Mouse (Mus musculus) midbrain, embryonic 11.5 days (tissue): ENCODE measurements around the gene Tmc7. TPM values are rescaled to one million over a fixed set of nuclear protein-coding genes. Genes with fewer than 3 reads are reported as not detected.

ENCODE experiments used
- ATAC-seq: fragments of 200-750 bp; cut with Nextera tagmentation; 2 replicates; pipeline ENCODE4 v1.8.0; 2017; ENCODE audit warnings: moderate TSS enrichment, moderate library complexity; ENCODE audit not compliant: low FRiP score
- DNase-seq: peaks from one replicate; pipeline ENCODE4 v3.0.0; 2015; ENCODE audit warnings: low spot score; ENCODE audit errors: missing footprints
- H3K27ac ChIP-seq: fragments of 300-500 bp; sonication (generic); 2 replicates; pipeline ENCODE4 v1.5.1; 2014; ENCODE audit warnings: low read depth, low read length
- H3K27me3 ChIP-seq: fragments of 300-500 bp; sonication (generic); 2 replicates; pipeline ENCODE4 v1.6.1; 2014; ENCODE audit warnings: mild to moderate bottlenecking, low read length, moderate library complexity, mixed read lengths; ENCODE audit not compliant: control insufficient read depth, insufficient read depth
- H3K36me3 ChIP-seq: fragments of 300-500 bp; sonication (generic); 2 replicates; pipeline ENCODE4 v1.6.1; 2014; ENCODE audit warnings: mild to moderate bottlenecking, low read length, moderate library complexity, mixed read lengths; ENCODE audit not compliant: control insufficient read depth, insufficient read depth
- H3K4me1 ChIP-seq: fragments of 300-500 bp; sonication (generic); 2 replicates; pipeline ENCODE4 v1.6.1; 2014; ENCODE audit warnings: low read length; ENCODE audit not compliant: control insufficient read depth, insufficient read depth
- H3K4me2 ChIP-seq: fragments of 300-500 bp; sonication (generic); 2 replicates; pipeline ENCODE4 v1.6.1; 2014; ENCODE audit warnings: mild to moderate bottlenecking, moderate library complexity
- H3K4me3 ChIP-seq: fragments of 300-500 bp; sonication (generic); 2 replicates; pipeline ENCODE4 v1.5.1; 2014; ENCODE audit warnings: low read depth, low read length
- H3K9ac ChIP-seq: fragments of 300-500 bp; sonication (generic); 2 replicates; pipeline ENCODE4 v1.6.1; 2014; ENCODE audit warnings: low read length
- H3K9me3 ChIP-seq: fragments of 300-500 bp; sonication (generic); 2 replicates; pipeline ENCODE4 v1.6.1; 2016; ENCODE audit warnings: low read length; ENCODE audit not compliant: control insufficient read depth
- WGBS: fragments of 180-500 bp; shearing (Covaris S2); extraction: QIAGEN DNeasy Blood & Tissue Kit; methylation state at CpG from one replicate; pipeline ENCODE4 v1.1.7; 2014; 5-methylcytosine and 5-hydroxymethylcytosine counted together
- polyA plus RNA-seq: library from polyadenylated mRNA; unstranded; fragments of >200 nt; fragmentation: Nextera tagmentation; extraction: Ambion mirVana; gene quantifications from 2 replicates; pipeline ENCODE4 v1.2.1, GENCODE M21; 2014

Tmc7 gene
- polyA plus RNA-seq, 1 experiment from 2014 or later = 9.8 TPM

DNA sequence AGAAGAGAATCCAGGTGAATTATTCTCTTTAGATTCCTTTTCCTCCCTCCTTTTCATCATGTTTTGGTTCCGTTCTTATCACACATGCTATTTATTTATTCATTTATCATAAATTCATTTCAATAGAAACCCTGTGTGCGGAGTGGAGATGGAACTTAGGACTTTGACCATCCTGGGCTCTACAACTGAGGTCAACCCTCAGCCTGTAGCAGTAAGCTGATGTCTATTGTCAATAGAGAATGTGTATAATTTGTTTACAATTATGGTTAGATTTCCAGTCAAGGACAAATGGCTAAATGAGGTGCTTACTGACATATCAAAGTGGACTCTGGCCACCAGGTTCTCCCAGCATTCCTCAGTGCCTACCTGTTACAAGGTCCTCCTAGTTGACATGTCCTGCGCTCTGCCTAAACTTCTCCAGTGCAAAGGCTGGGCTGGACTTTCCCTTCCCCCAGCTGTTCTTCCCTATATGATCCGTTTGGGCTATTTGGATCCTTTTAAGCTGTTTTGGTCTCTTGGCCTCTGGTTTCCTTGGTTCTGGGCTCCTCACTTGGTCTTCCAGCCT lies 26.7 kb upstream of the Tmc7 start:
- ATAC-seq = no peak
- H3K27ac ChIP-seq = no peak overlapping the region
- no peaks in the 10 kb centered on the region for H3K27me3 ChIP-seq
- no peak for DNase-seq
- no peak overlapping the region for H3K9ac ChIP-seq
- no peak overlapping the region for H3K4me2 ChIP-seq
- H3K4me3 ChIP-seq = no peak overlapping the region
- H3K9me3 ChIP-seq = no peaks in the 10 kb centered on the region
- no peaks in the 10 kb centered on the region for H3K36me3 ChIP-seq
- H3K4me1 ChIP-seq = no peaks in the 10 kb centered on the region
- 94% methylated on average over 4 of the region's 4 CpGs for WGBS

DNA sequence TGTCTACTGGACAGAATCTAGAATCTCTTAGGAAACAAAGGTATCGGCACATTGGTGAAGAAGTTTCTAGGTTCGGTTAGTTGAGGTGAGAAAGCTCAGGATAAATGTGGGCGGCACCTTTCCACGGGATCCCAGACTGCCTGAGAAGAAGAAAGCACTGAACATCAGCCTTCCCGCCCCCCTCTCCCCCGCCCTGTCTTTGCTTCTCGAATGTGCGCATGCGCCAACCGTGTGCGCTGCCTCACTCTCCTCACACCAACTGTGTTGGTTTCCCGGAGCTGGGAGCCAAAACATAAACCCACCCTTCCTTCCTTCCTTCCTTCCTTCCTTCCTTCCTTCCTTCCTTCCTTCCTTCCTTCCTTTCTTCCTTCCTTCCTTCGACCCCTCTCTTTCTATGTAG lies 26.2 kb upstream of the Tmc7 start:
- H3K27me3 ChIP-seq = no peaks in the 10 kb centered on the region
- DNase-seq (no peak), ATAC-seq (no peak)
- no peak overlapping the region for H3K4me2 ChIP-seq
- no peaks in the 10 kb centered on the region for H3K36me3 ChIP-seq
- H3K27ac ChIP-seq = no peak overlapping the region
- H3K4me3 ChIP-seq = no peak overlapping the region
- H3K4me1 ChIP-seq = no peaks in the 10 kb centered on the region
- no peaks in the 10 kb centered on the region for H3K9me3 ChIP-seq
- 86% methylated on average over 13 of the region's 13 CpGs for WGBS
- no peak overlapping the region for H3K9ac ChIP-seq

DNA sequence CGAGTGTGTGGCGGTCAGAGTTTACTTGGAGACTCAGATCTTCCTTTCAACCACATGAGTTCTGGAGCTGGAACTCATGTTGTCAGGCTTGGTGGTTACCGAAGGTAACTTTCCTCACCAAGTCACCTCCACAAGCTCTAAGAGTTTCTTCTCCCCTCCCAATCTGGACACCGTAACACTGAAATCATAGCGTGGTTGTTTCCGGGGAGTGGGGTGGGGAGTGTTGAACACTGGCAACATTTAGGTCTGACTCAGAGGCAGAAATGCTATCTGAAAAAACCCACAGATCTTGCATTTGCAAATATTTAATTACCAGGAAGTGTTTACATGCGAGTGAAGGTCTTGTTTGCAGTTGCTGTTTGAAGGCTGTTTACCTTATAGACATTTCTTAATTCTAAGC lies 25.3 kb upstream of the Tmc7 start:
- Histone ChIP-seq H3K27me3 (no peaks in the 10 kb centered on the region), H3K27ac (no peak overlapping the region), H3K9me3 (no peaks in the 10 kb centered on the region), H3K4me1 (no peaks in the 10 kb centered on the region), H3K9ac (no peak overlapping the region), H3K4me2 (no peak overlapping the region), H3K4me3 (no peak overlapping the region), H3K36me3 (no peaks in the 10 kb centered on the region)
- no peak for ATAC-seq
- DNase-seq = no peak
- WGBS = 92% methylated on average over 7 of the region's 7 CpGs

DNA sequence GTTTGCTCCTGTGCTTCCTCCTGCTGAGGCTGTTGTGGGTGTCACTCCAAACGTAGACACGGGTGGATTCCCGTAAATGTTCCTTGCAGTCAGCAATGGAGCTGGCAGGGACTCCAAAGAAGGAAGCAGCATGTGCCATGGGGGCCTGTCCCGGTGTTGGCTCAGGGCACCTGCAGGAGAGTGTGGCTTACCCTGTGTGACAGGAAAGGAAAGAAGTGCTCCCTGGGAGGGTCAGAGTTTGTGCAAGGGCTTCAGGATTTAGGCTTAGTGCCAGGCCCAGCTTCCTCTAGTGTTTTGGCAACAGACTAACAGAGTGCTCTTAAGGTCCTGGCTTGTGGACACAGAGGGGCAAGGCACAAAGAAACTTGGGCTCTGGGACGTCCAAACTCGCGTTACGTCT lies 20.3 kb upstream of the Tmc7 start:
- no peaks in the 10 kb centered on the region for H3K4me1 ChIP-seq
- DNase-seq (no peak), ATAC-seq (no peak)
- H3K36me3 ChIP-seq = no peaks in the 10 kb centered on the region
- no peaks in the 10 kb centered on the region for H3K9me3 ChIP-seq
- H3K27me3 ChIP-seq = no peaks in the 10 kb centered on the region
- WGBS = 89% methylated on average over 8 of the region's 8 CpGs
- H3K9ac ChIP-seq = no peak overlapping the region
- no peak overlapping the region for H3K27ac ChIP-seq
- no peak overlapping the region for H3K4me3 ChIP-seq
- H3K4me2 ChIP-seq = no peak overlapping the region

DNA sequence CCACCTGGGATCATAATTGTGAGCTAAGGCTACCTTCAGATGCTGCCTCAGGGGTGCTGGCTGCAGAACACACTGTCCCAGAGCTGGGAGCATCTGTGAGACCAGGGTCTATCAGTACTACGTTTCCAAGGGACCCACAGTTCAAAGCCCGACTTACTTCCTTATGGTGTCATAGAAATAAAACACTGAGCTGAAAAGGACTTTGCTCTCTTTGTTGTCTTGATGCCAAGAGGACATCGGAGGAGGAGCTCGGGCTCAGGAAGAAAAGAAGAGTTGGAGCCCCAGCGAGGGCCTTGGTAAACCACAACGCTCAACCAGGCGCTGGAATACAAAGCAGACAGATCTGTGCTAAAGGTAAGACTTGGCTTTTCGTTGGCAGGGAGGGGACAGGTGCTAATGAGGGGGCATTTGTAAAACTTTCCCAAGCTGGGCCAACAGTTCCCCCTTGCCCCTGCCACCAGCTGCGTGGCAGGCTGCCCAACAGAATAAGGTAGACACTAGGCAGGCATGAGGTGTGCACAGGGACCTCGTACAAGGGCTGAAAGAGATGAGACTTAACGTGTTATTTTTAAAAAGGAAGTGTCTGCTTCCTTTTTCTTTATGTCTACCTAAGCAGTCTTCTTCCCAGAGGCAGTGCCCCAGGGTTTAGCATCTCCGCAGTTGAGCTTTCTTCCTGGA lies 15.6 kb upstream of the Tmc7 start:
- H3K36me3 ChIP-seq = no peaks in the 10 kb centered on the region
- no peak overlapping the region for H3K27ac ChIP-seq
- peaks cover 6% of the 10 kb centered on the region; the same call in 1 of the 2 replicates for H3K27me3 ChIP-seq
- DNase-seq (peak; percentile 77), ATAC-seq (no peak)
- H3K4me2 ChIP-seq = no peak overlapping the region
- no peak overlapping the region for H3K4me3 ChIP-seq
- whole genome bisulfite sequencing = 80% methylated on average over 12 of the region's 12 CpGs
- H3K4me1 ChIP-seq = peaks cover 5% of the 10 kb centered on the region; the same call in 1 of the 2 replicates
- no peak overlapping the region for H3K9ac ChIP-seq
- no peaks in the 10 kb centered on the region for H3K9me3 ChIP-seq

DNA sequence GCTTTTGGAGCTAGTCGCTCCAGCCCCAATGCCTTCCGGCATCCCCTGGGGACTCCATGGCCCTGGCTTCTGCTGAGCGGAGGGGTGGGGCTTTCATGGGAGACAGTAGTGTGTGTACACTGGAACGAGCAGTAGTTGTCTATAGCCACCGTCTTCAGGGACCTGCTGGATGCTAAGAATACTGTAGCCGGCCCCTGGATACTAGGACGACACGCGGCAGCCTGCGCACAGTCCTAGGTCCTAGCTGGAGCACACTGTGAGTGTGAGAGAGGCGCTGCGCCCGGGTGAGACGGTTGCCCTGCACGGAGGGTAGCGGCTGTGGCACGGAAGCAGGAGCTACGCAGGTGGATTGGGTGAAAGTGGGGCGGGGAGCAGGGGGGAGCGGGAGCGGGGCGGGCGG lies 12.7 kb upstream of the Tmc7 start, which contains the start of gene Tmc5:
Gene Tmc5, plus strand, starts transcription at position 97 of the 400 bp plus-strand sequence.
- peak; percentile 88 for DNase-seq

DNA sequence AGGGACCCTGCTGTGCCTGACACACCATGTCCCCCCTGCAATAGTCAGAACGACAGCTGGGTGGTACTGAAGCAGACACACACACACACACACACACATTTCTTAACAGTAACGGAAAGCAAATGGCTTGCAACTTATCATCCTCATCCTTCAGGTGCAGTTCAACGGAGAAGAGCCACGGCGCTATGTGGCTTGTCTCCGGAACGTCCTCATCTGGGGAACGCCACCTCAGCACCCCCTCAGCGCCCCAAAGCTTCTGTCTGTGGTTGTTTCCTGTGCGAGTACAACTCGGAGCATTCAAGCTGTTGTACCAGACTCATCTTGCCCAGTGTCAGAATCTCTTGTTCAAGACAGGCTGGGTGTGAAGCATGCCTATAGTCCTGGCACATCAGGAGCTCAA lies 11.7 kb upstream of the Tmc7 start:
- H3K4me1 ChIP-seq = peaks cover 27% of the 10 kb centered on the region
- no peak for ATAC-seq

More for the DNA sequence above, 12.7 kb upstream of the Tmc7 start, which contains the start of gene Tmc5:
- peaks cover 6% of the 10 kb centered on the region; the same call in 1 of the 2 replicates for H3K27me3 ChIP-seq
- 3% methylated on average over 21 of the region's 23 CpGs for WGBS
- H3K4me2 ChIP-seq = peak within 1 kb of the TSS; percentile 57
- H3K4me1 ChIP-seq = peaks cover 24% of the 10 kb centered on the region
- H3K4me3 ChIP-seq = peak within 1 kb of the TSS; percentile 29
- H3K9me3 ChIP-seq = no peaks in the 10 kb centered on the region
- ATAC-seq = no peak
- no peak within 1 kb of the TSS for H3K27ac ChIP-seq
- no peaks in the 10 kb centered on the region for H3K36me3 ChIP-seq
- peak within 1 kb of the TSS; percentile 54 for H3K9ac ChIP-seq

GRCm38 (mm10) chr7:118595228-118595627 lies 10.7 kb upstream of the Tmc7 start:
- no peaks in the 10 kb centered on the region for H3K36me3 ChIP-seq
- H3K27ac ChIP-seq = 0 out of 2 replicates have a peak overlapping the region, but pooled peaks have one; percentile 96
- no peak overlapping the region for H3K4me3 ChIP-seq
- H3K4me2 ChIP-seq = peak overlapping the region; percentile 16
- no peaks in the 10 kb centered on the region for H3K9me3 ChIP-seq
- peaks cover 6% of the 10 kb centered on the region; the same call in 1 of the 2 replicates for H3K27me3 ChIP-seq
- ATAC-seq (peak; percentile 10), DNase-seq (peak; percentile 99)
- H3K4me1 ChIP-seq = peaks cover 27% of the 10 kb centered on the region
- WGBS = under 1% methylated on average over 14 of the region's 14 CpGs
- 0 out of 2 replicates have a peak overlapping the region, but pooled peaks have one; percentile 2 for H3K9ac ChIP-seq

More for the DNA sequence above, 11.7 kb upstream of the Tmc7 start:
- 79% methylated on average over 11 of the region's 11 CpGs for WGBS
- Histone ChIP-seq H3K9me3 (no peaks in the 10 kb centered on the region), H3K36me3 (no peaks in the 10 kb centered on the region), H3K27me3 (peaks cover 6% of the 10 kb centered on the region; the same call in 1 of the 2 replicates), H3K4me3 (no peak overlapping the region), H3K9ac (no peak overlapping the region), H3K27ac (no peak overlapping the region), H3K4me2 (no peak overlapping the region)
- peak; percentile 77 for DNase-seq

DNA sequence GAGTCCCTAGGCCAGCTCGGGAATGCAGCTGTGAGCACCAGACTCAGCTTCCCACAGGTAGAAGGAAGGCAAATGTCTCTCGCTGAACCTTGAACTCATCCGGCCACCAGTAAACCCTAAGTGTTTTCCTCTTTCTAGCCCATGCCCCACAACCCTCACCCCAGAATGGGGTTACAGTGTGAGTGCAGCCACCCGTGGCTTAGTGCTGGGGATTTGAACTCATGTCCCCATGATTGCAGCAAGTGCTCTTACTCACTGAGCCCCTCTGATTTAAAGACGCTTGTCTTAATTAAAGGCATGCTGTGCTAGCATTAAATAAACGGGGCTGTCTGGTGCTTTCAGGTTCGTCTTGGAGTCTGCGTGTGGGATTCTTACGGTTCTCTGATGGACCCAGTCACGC lies 10.1 kb upstream of the Tmc7 start:
- peak; percentile 1; the same call in 1 of the 2 replicates for ATAC-seq
- Histone ChIP-seq H3K27ac (peak overlapping the region; percentile 96), H3K4me1 (peaks cover 27% of the 10 kb centered on the region), H3K4me3 (0 out of 2 replicates have a peak overlapping the region, but pooled peaks have one; percentile 10), H3K9me3 (no peaks in the 10 kb centered on the region), H3K36me3 (no peaks in the 10 kb centered on the region), H3K4me2 (peak overlapping the region; percentile 35), H3K27me3 (peaks cover 6% of the 10 kb centered on the region; the same call in 1 of the 2 replicates), H3K9ac (peak overlapping the region; percentile 2)
- WGBS = 31% methylated on average over 10 of the region's 10 CpGs
- DNase-seq = peak; percentile 91
